Mouse (Mus musculus): ENCODE measurements around the gene Smox. TPM values are rescaled to one million over a fixed set of nuclear protein-coding genes. Genes with fewer than 3 reads are reported as not detected.

The Smox gene
- polyA plus RNA-seq, 1 experiment from 2014 or later: 33.5 TPM

- Histone ChIP-seq H3K4me1 (ENCODE audit: control insufficient read depth, insufficient read depth, low read length) (no peaks in the 10 kb centered on the region), H3K4me3 (ENCODE audit: low read depth, low read length) (no peak overlapping the region), H3K27ac (ENCODE audit: low read depth, low read length) (no peak overlapping the region), H3K4me2 (ENCODE audit: low read length) (no peak overlapping the region), H3K9ac (ENCODE audit: low read length) (no peak overlapping the region), H3K27me3 (replicated peaks; ENCODE audit: control insufficient read depth, insufficient read depth, low read length) (no peaks in the 10 kb centered on the region), H3K36me3 (ENCODE audit: control insufficient read depth, insufficient read depth, low read length) (no peaks in the 10 kb centered on the region), H3K9me3 (replicated peaks; ENCODE audit: control insufficient read depth, low read length) (no peaks in the 10 kb centered on the region)
- WGBS: 60% methylated on average over 7 of the region's 7 CpGs
- ATAC-seq (no peak), DNase-seq (ENCODE audit: low spot score) (no peak)
Measured at GRCm38 (mm10) chr2:131538341-131538740, 47.0 kb downstream of the Smox start.

- no peak overlapping the region for H3K27ac ChIP-seq (ENCODE audit: low read depth, low read length)
- no peaks in the 10 kb centered on the region for H3K4me1 ChIP-seq (ENCODE audit: control insufficient read depth, insufficient read depth, low read length)
- no peaks in the 10 kb centered on the region for H3K36me3 ChIP-seq (ENCODE audit: control insufficient read depth, insufficient read depth, low read length)
- H3K27me3 ChIP-seq (replicated peaks; ENCODE audit: control insufficient read depth, insufficient read depth, low read length): 0 out of 2 replicates have a peak, but pooled peaks cover 4% of the 10 kb centered on the region
- no peak overlapping the region for H3K4me2 ChIP-seq (ENCODE audit: low read length)
- no peak overlapping the region for H3K9ac ChIP-seq (ENCODE audit: low read length)
- WGBS: 87% methylated on average over 6 of the region's 6 CpGs
- H3K9me3 ChIP-seq (replicated peaks; ENCODE audit: control insufficient read depth, low read length): no peaks in the 10 kb centered on the region
- no peak overlapping the region for H3K4me3 ChIP-seq (ENCODE audit: low read depth, low read length)
- DNase-seq (ENCODE audit: low spot score) (no peak), ATAC-seq (no peak)
Measured at GRCm38 (mm10) chr2:131539780-131540179, 48.5 kb downstream of the Smox start.

GRCm38 (mm10) chr2:131541686-131542085 lies 50.4 kb downstream of the Smox start:
- Histone ChIP-seq H3K9ac (ENCODE audit: low read length) (no peak overlapping the region), H3K36me3 (ENCODE audit: control insufficient read depth, insufficient read depth, low read length) (no peaks in the 10 kb centered on the region), H3K4me2 (ENCODE audit: low read length) (no peak overlapping the region), H3K4me3 (ENCODE audit: low read depth, low read length) (no peak overlapping the region), H3K4me1 (ENCODE audit: control insufficient read depth, insufficient read depth, low read length) (peaks cover 4% of the 10 kb centered on the region), H3K27me3 (replicated peaks; ENCODE audit: control insufficient read depth, insufficient read depth, low read length) (peaks cover 15% of the 10 kb centered on the region), H3K27ac (ENCODE audit: low read depth, low read length) (no peak overlapping the region), H3K9me3 (replicated peaks; ENCODE audit: control insufficient read depth, low read length) (no peaks in the 10 kb centered on the region)
- 66% methylated on average over 4 of the region's 4 CpGs for WGBS
- DNase-seq (ENCODE audit: low spot score) (no peak), ATAC-seq (no peak)

- H3K9ac ChIP-seq (ENCODE audit: low read length): no peak overlapping the region
- DNase-seq (ENCODE audit: low spot score) (peak; percentile 30), ATAC-seq (no peak)
- no peaks in the 10 kb centered on the region for H3K9me3 ChIP-seq (replicated peaks; ENCODE audit: control insufficient read depth, low read length)
- no peak overlapping the region for H3K27ac ChIP-seq (ENCODE audit: low read depth, low read length)
- H3K4me1 ChIP-seq (ENCODE audit: control insufficient read depth, insufficient read depth, low read length): peaks cover 7% of the 10 kb centered on the region
- WGBS: 43% methylated on average over 6 of the region's 6 CpGs
- H3K27me3 ChIP-seq (replicated peaks; ENCODE audit: control insufficient read depth, insufficient read depth, low read length): peaks cover 22% of the 10 kb centered on the region
- H3K36me3 ChIP-seq (ENCODE audit: control insufficient read depth, insufficient read depth, low read length): no peaks in the 10 kb centered on the region
- H3K4me3 ChIP-seq (ENCODE audit: low read depth, low read length): no peak overlapping the region
- H3K4me2 ChIP-seq (ENCODE audit: low read length): no peak overlapping the region
Measured at GRCm38 (mm10) chr2:131542531-131542930, 51.2 kb downstream of the Smox start.

- peak; percentile 72 for DNase-seq (ENCODE audit: low spot score)
- WGBS: 2% methylated on average over 45 of the region's 45 CpGs
- H3K27me3 ChIP-seq (replicated peaks; ENCODE audit: control insufficient read depth, insufficient read depth, low read length): peaks cover 33% of the 10 kb centered on the region
Measured at GRCm38 (mm10) chr2:131545386-131546307, 54.4 kb downstream of the Smox start.

GRCm38 (mm10) chr2:131546308-131546700 lies 55.0 kb downstream of the Smox start:
- Histone ChIP-seq H3K27ac (ENCODE audit: low read depth, low read length) (no peak overlapping the region), H3K9ac (ENCODE audit: low read length) (peak overlapping the region; percentile 54), H3K4me1 (ENCODE audit: control insufficient read depth, insufficient read depth, low read length) (peaks cover 7% of the 10 kb centered on the region), H3K9me3 (replicated peaks; ENCODE audit: control insufficient read depth, low read length) (no peaks in the 10 kb centered on the region), H3K4me2 (ENCODE audit: low read length) (peak overlapping the region; percentile 71), H3K4me3 (ENCODE audit: low read depth, low read length) (peak overlapping the region; percentile 38), H3K27me3 (replicated peaks; ENCODE audit: control insufficient read depth, insufficient read depth, low read length) (peaks cover 33% of the 10 kb centered on the region), H3K36me3 (ENCODE audit: control insufficient read depth, insufficient read depth, low read length) (no peaks in the 10 kb centered on the region)
- ATAC-seq (no peak), DNase-seq (ENCODE audit: low spot score) (no peak)
- whole genome bisulfite sequencing: 2% methylated on average over 26 of the region's 27 CpGs

More at GRCm38 (mm10) chr2:131545386-131546307, 54.4 kb downstream of the Smox start:
- Histone ChIP-seq H3K4me3 (ENCODE audit: low read depth, low read length) (peak overlapping the region; percentile 38), H3K27ac (ENCODE audit: low read depth, low read length) (no peak overlapping the region), H3K4me1 (ENCODE audit: control insufficient read depth, insufficient read depth, low read length) (peaks cover 7% of the 10 kb centered on the region), H3K9ac (ENCODE audit: low read length) (peak overlapping the region; percentile 54), H3K36me3 (ENCODE audit: control insufficient read depth, insufficient read depth, low read length) (no peaks in the 10 kb centered on the region), H3K4me2 (ENCODE audit: low read length) (peak overlapping the region; percentile 71), H3K9me3 (replicated peaks; ENCODE audit: control insufficient read depth, low read length) (no peaks in the 10 kb centered on the region)
- ATAC-seq: peak; percentile 54

- DNase-seq (ENCODE audit: low spot score): peak; percentile 65
- Histone ChIP-seq H3K36me3 (ENCODE audit: control insufficient read depth, insufficient read depth, low read length) (no peaks in the 10 kb centered on the region), H3K4me1 (ENCODE audit: control insufficient read depth, insufficient read depth, low read length) (peaks cover 7% of the 10 kb centered on the region), H3K9ac (ENCODE audit: low read length) (no peak overlapping the region), H3K27me3 (replicated peaks; ENCODE audit: control insufficient read depth, insufficient read depth, low read length) (peaks cover 33% of the 10 kb centered on the region), H3K9me3 (replicated peaks; ENCODE audit: control insufficient read depth, low read length) (no peaks in the 10 kb centered on the region), H3K27ac (ENCODE audit: low read depth, low read length) (no peak overlapping the region), H3K4me2 (ENCODE audit: low read length) (peak overlapping the region; percentile 71; the same call in 1 of the 2 replicates), H3K4me3 (ENCODE audit: low read depth, low read length) (peak overlapping the region; percentile 38)
- no peak for ATAC-seq
- WGBS: 11% methylated on average over 19 of the region's 19 CpGs
Measured at GRCm38 (mm10) chr2:131546745-131547408, 55.6 kb downstream of the Smox start.

GRCm38 (mm10) chr2:131548330-131548729 lies 57.0 kb downstream of the Smox start:
- WGBS: 84% methylated on average over 2 of the region's 2 CpGs
- H3K27me3 ChIP-seq (replicated peaks; ENCODE audit: control insufficient read depth, insufficient read depth, low read length): peaks cover 33% of the 10 kb centered on the region
- no peak overlapping the region for H3K27ac ChIP-seq (ENCODE audit: low read depth, low read length)
- ATAC-seq: no peak
- H3K9ac ChIP-seq (ENCODE audit: low read length): no peak overlapping the region
- peaks cover 7% of the 10 kb centered on the region for H3K4me1 ChIP-seq (ENCODE audit: control insufficient read depth, insufficient read depth, low read length)
- no peak overlapping the region for H3K4me3 ChIP-seq (ENCODE audit: low read depth, low read length)
- DNase-seq (ENCODE audit: low spot score): no peak
- no peaks in the 10 kb centered on the region for H3K36me3 ChIP-seq (ENCODE audit: control insufficient read depth, insufficient read depth, low read length)
- no peaks in the 10 kb centered on the region for H3K9me3 ChIP-seq (replicated peaks; ENCODE audit: control insufficient read depth, low read length)
- H3K4me2 ChIP-seq (ENCODE audit: low read length): no peak overlapping the region

GRCm38 (mm10) chr2:131549090-131549489 lies 57.8 kb downstream of the Smox start:
- DNase-seq (ENCODE audit: low spot score): no peak
- Histone ChIP-seq H3K9me3 (replicated peaks; ENCODE audit: control insufficient read depth, low read length) (no peaks in the 10 kb centered on the region), H3K9ac (ENCODE audit: low read length) (no peak overlapping the region), H3K36me3 (ENCODE audit: control insufficient read depth, insufficient read depth, low read length) (no peaks in the 10 kb centered on the region), H3K27ac (ENCODE audit: low read depth, low read length) (no peak overlapping the region), H3K27me3 (replicated peaks; ENCODE audit: control insufficient read depth, insufficient read depth, low read length) (peaks cover 31% of the 10 kb centered on the region), H3K4me3 (ENCODE audit: low read depth, low read length) (no peak overlapping the region), H3K4me1 (ENCODE audit: control insufficient read depth, insufficient read depth, low read length) (peaks cover 7% of the 10 kb centered on the region), H3K4me2 (ENCODE audit: low read length) (no peak overlapping the region)
- no peak for ATAC-seq
- WGBS: 86% methylated on average over 5 of the region's 5 CpGs

Data from forebrain, embryonic 14.5 days (tissue).